Mouse (Mus musculus): ENCODE measurements around the gene Mrap. TPM values are rescaled to one million over a fixed set of nuclear protein-coding genes. Genes with fewer than 3 reads are reported as not detected.

Gene Mrap
- polyA plus RNA-seq, 1 experiment from 2014 or later: 2.5 TPM

- H3K9ac ChIP-seq (ENCODE audit: low read length): no peak overlapping the region
- no peak overlapping the region for H3K4me3 ChIP-seq (replicated peaks; ENCODE audit: low read length)
- peaks cover 3% of the 10 kb centered on the region; the same call in 1 of the 2 replicates for H3K4me1 ChIP-seq (ENCODE audit: control insufficient read depth, insufficient read depth, low read length)
- ATAC-seq (ENCODE audit: insufficient read depth, low FRiP score): peak; percentile 41; the same call in 1 of the 2 replicates
- WGBS: 45% methylated on average over 13 of the region's 13 CpGs
- no peak overlapping the region for H3K4me2 ChIP-seq (ENCODE audit: low read depth, low read length)
- H3K27me3 ChIP-seq (ENCODE audit: control insufficient read depth, insufficient read depth, low read length): no peaks in the 10 kb centered on the region
- no peaks in the 10 kb centered on the region for H3K36me3 ChIP-seq (ENCODE audit: control insufficient read depth, insufficient read depth, low read length)
- no peak overlapping the region for H3K27ac ChIP-seq (ENCODE audit: low read length)
- no peaks in the 10 kb centered on the region for H3K9me3 ChIP-seq (replicated peaks; ENCODE audit: control insufficient read depth, low read length)
These were observed 33.7 kb upstream of the Mrap start for GRCm38 (mm10) chr16:90704161-90704825.

GRCm38 (mm10) chr16:90706279-90706678, 31.7 kb upstream of the Mrap start:
- Histone ChIP-seq H3K9me3 (replicated peaks; ENCODE audit: control insufficient read depth, low read length) (no peaks in the 10 kb centered on the region), H3K4me1 (ENCODE audit: control insufficient read depth, insufficient read depth, low read length) (peaks cover 3% of the 10 kb centered on the region; the same call in 1 of the 2 replicates), H3K36me3 (ENCODE audit: control insufficient read depth, insufficient read depth, low read length) (no peaks in the 10 kb centered on the region), H3K4me3 (replicated peaks; ENCODE audit: low read length) (no peak overlapping the region), H3K4me2 (ENCODE audit: low read depth, low read length) (no peak overlapping the region), H3K27me3 (ENCODE audit: control insufficient read depth, insufficient read depth, low read length) (no peaks in the 10 kb centered on the region), H3K27ac (ENCODE audit: low read length) (no peak overlapping the region), H3K9ac (ENCODE audit: low read length) (no peak overlapping the region)
- WGBS: 7% methylated on average over 3 of the region's 3 CpGs
- peak; percentile 59; the same call in 1 of the 2 replicates for ATAC-seq (ENCODE audit: insufficient read depth, low FRiP score)

- peak; percentile 46; the same call in 1 of the 2 replicates for ATAC-seq (ENCODE audit: insufficient read depth, low FRiP score)
These were observed 28.2 kb upstream of the Mrap start for GRCm38 (mm10) chr16:90709711-90710289.

GRCm38 (mm10) chr16:90710313-90710712, 27.7 kb upstream of the Mrap start:
- Histone ChIP-seq H3K27me3 (ENCODE audit: control insufficient read depth, insufficient read depth, low read length) (no peaks in the 10 kb centered on the region; the same call in 1 of the 2 replicates), H3K27ac (ENCODE audit: low read length) (no peak overlapping the region; the same call in 1 of the 2 replicates), H3K4me3 (replicated peaks; ENCODE audit: low read length) (no peak overlapping the region), H3K36me3 (ENCODE audit: control insufficient read depth, insufficient read depth, low read length) (no peaks in the 10 kb centered on the region), H3K4me1 (ENCODE audit: control insufficient read depth, insufficient read depth, low read length) (peaks cover 3% of the 10 kb centered on the region), H3K9ac (ENCODE audit: low read length) (no peak overlapping the region), H3K4me2 (ENCODE audit: low read depth, low read length) (peak overlapping the region; percentile 6; the same call in 1 of the 2 replicates), H3K9me3 (replicated peaks; ENCODE audit: control insufficient read depth, low read length) (no peaks in the 10 kb centered on the region)
- WGBS: 57% methylated on average over 12 of the region's 12 CpGs
- ATAC-seq (ENCODE audit: insufficient read depth, low FRiP score): no peak

More at GRCm38 (mm10) chr16:90709711-90710289, 28.2 kb upstream of the Mrap start:
- Histone ChIP-seq H3K9me3 (replicated peaks; ENCODE audit: control insufficient read depth, low read length) (no peaks in the 10 kb centered on the region), H3K4me1 (ENCODE audit: control insufficient read depth, insufficient read depth, low read length) (peaks cover 3% of the 10 kb centered on the region), H3K4me2 (ENCODE audit: low read depth, low read length) (peak overlapping the region; percentile 6; the same call in 1 of the 2 replicates), H3K27me3 (ENCODE audit: control insufficient read depth, insufficient read depth, low read length) (no peaks in the 10 kb centered on the region; the same call in 1 of the 2 replicates), H3K36me3 (ENCODE audit: control insufficient read depth, insufficient read depth, low read length) (no peaks in the 10 kb centered on the region), H3K27ac (ENCODE audit: low read length) (no peak overlapping the region; the same call in 1 of the 2 replicates), H3K4me3 (replicated peaks; ENCODE audit: low read length) (no peak overlapping the region), H3K9ac (ENCODE audit: low read length) (no peak overlapping the region)
- WGBS: 27% methylated on average over 17 of the region's 17 CpGs

GRCm38 (mm10) chr16:90724051-90724450, 14.0 kb upstream of the Mrap start:
- Histone ChIP-seq H3K4me3 (replicated peaks; ENCODE audit: low read length) (no peak overlapping the region), H3K36me3 (ENCODE audit: control insufficient read depth, insufficient read depth, low read length) (0 out of 2 replicates have a peak, but pooled peaks cover 8% of the 10 kb centered on the region), H3K27me3 (ENCODE audit: control insufficient read depth, insufficient read depth, low read length) (no peaks in the 10 kb centered on the region), H3K9me3 (replicated peaks; ENCODE audit: control insufficient read depth, low read length) (no peaks in the 10 kb centered on the region), H3K4me2 (ENCODE audit: low read depth, low read length) (no peak overlapping the region), H3K4me1 (ENCODE audit: control insufficient read depth, insufficient read depth, low read length) (peaks cover 6% of the 10 kb centered on the region), H3K9ac (ENCODE audit: low read length) (no peak overlapping the region), H3K27ac (ENCODE audit: low read length) (no peak overlapping the region)
- no peak for ATAC-seq (ENCODE audit: insufficient read depth, low FRiP score)
- WGBS: 95% methylated on average over 4 of the region's 4 CpGs

GRCm38 (mm10) chr16:90726600-90727227, 11.3 kb upstream of the Mrap start:
- peak overlapping the region; percentile 79 for H3K4me3 ChIP-seq (replicated peaks; ENCODE audit: low read length)
- peaks cover 6% of the 10 kb centered on the region for H3K4me1 ChIP-seq (ENCODE audit: control insufficient read depth, insufficient read depth, low read length)
- peak overlapping the region; percentile 87 for H3K9ac ChIP-seq (ENCODE audit: low read length)
- peak; percentile 35; the same call in 1 of the 2 replicates for ATAC-seq (ENCODE audit: insufficient read depth, low FRiP score)
- peaks cover 4% of the 10 kb centered on the region; the same call in 1 of the 2 replicates for H3K9me3 ChIP-seq (replicated peaks; ENCODE audit: control insufficient read depth, low read length)
- H3K4me2 ChIP-seq (ENCODE audit: low read depth, low read length): peak overlapping the region; percentile 92
- 0 out of 2 replicates have a peak, but pooled peaks cover 2% of the 10 kb centered on the region for H3K36me3 ChIP-seq (ENCODE audit: control insufficient read depth, insufficient read depth, low read length)
- no peaks in the 10 kb centered on the region for H3K27me3 ChIP-seq (ENCODE audit: control insufficient read depth, insufficient read depth, low read length)
- no peak overlapping the region for H3K27ac ChIP-seq (ENCODE audit: low read length)
- WGBS: 5% methylated on average over 38 of the region's 38 CpGs

- Histone ChIP-seq H3K4me3 (replicated peaks; ENCODE audit: low read length) (peak within 1 kb of the TSS; percentile 79), H3K9ac (ENCODE audit: low read length) (peak within 1 kb of the TSS; percentile 87), H3K9me3 (replicated peaks; ENCODE audit: control insufficient read depth, low read length) (peaks cover 6% of the 10 kb centered on the region; the same call in 1 of the 2 replicates), H3K27me3 (ENCODE audit: control insufficient read depth, insufficient read depth, low read length) (no peaks in the 10 kb centered on the region), H3K4me1 (ENCODE audit: control insufficient read depth, insufficient read depth, low read length) (peaks cover 6% of the 10 kb centered on the region), H3K27ac (ENCODE audit: low read length) (peak within 1 kb of the TSS; percentile 64), H3K36me3 (ENCODE audit: control insufficient read depth, insufficient read depth, low read length) (0 out of 2 replicates have a peak, but pooled peaks cover 2% of the 10 kb centered on the region), H3K4me2 (ENCODE audit: low read depth, low read length) (peak within 1 kb of the TSS; percentile 92)
- under 1% methylated on average over 53 of the region's 53 CpGs for WGBS
- ATAC-seq (ENCODE audit: insufficient read depth, low FRiP score): peak; percentile 96
These were observed 10.5 kb upstream of the Mrap start, which contains the start of gene Mis18a for GRCm38 (mm10) chr16:90727233-90728115. Gene Mis18a (minus strand): TSS chr16:90727404.

- ATAC-seq (ENCODE audit: insufficient read depth, low FRiP score): no peak
- WGBS: 59% methylated on average over 4 of the region's 4 CpGs
- Histone ChIP-seq H3K9me3 (replicated peaks; ENCODE audit: control insufficient read depth, low read length) (peaks cover 7% of the 10 kb centered on the region; the same call in 1 of the 2 replicates), H3K4me2 (ENCODE audit: low read depth, low read length) (no peak overlapping the region), H3K4me1 (ENCODE audit: control insufficient read depth, insufficient read depth, low read length) (no peaks in the 10 kb centered on the region), H3K27me3 (ENCODE audit: control insufficient read depth, insufficient read depth, low read length) (no peaks in the 10 kb centered on the region), H3K27ac (ENCODE audit: low read length) (no peak overlapping the region), H3K36me3 (ENCODE audit: control insufficient read depth, insufficient read depth, low read length) (no peaks in the 10 kb centered on the region), H3K4me3 (replicated peaks; ENCODE audit: low read length) (no peak overlapping the region), H3K9ac (ENCODE audit: low read length) (no peak overlapping the region)
These were observed 2.4 kb upstream of the Mrap start for GRCm38 (mm10) chr16:90735611-90736010.
